Mouse (Mus musculus) mouse trophoblast stem cell (cell line): ENCODE measurements around the gene Itgbl1.
"Not testable (repeated sequence)": the region's sequence is repeated elsewhere in the genome, so short reads cannot be mapped to it uniquely, and the experiment has no call there.

Experiments
- in situ Hi-C, 2 experiments: fragments of 300-500 bp; cut with MseI, MboI; formaldehyde crosslinking; loops; 2 replicates in 1 of 2; 3 replicates in 1 of 2; pipeline ENCODE4 v1.15.1; 2025

Itgbl1 gene

GRCm38 (mm10) chr14:123659921-123660385, at the start of gene Itgbl1:
TSS of gene Itgbl1 (plus strand) at chr14:123659971.
- in situ Hi-C loops = loop anchor here in 1 of 2 experiments (10.0 kb wide), 1 partner anchor 275 kb away; no protein-coding TSS in a partner anchor

GRCm38 (mm10) chr14:123622969-123623368, 36.8 kb upstream of the Itgbl1 start:
- in situ Hi-C loops = no loop called here

DNA sequence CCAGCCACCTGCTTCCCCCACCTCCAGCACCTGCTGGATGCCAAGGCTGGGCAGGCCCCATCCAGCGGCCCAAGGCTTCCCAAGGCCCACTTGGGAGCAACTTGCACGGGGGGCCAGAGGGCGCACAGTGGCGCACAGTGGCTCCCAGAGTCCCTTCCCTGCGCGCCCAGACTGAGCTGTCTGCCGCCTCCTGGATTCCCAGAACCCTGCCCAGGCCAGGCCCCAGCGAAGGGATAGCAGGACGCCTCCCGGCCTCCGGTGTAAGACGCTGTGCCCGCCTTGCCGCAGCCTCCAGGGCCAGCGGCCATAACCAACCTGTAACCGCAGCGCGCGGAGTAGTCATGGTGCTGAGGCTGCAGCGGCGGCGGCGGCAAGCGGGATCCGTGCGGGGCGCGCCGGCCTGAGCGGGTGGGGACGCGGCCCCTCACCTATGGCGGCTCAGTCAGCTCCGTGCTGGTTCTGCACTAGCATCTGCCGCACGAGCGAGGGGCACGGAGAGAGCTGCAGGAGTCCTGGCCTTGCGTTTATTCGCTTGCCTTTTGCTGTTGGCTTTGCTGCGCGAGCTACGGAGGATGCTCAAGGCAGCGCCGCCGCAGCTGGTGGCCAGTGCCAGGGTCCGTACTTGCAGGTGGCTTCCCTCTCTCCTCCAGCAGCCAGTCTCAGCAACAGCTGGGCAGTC, 33.1 kb upstream of the Itgbl1 start, which contains the start of gene Nalcn:
Nalcn (minus strand) TSS at position 644 of the 679 bp plus-strand sequence.
- in situ Hi-C loops = no loop called here

- in situ Hi-C loops = no loop called here
Observed at GRCm38 (mm10) chr14:123627180-123627562, 32.6 kb upstream of the Itgbl1 start.

- in situ Hi-C loops = no loop called here
Observed at GRCm38 (mm10) chr14:123661091-123661491, 1.3 kb downstream of the Itgbl1 start.

GRCm38 (mm10) chr14:123662386-123662785, 2.6 kb downstream of the Itgbl1 start:
- in situ Hi-C loops = no loop called here

DNA sequence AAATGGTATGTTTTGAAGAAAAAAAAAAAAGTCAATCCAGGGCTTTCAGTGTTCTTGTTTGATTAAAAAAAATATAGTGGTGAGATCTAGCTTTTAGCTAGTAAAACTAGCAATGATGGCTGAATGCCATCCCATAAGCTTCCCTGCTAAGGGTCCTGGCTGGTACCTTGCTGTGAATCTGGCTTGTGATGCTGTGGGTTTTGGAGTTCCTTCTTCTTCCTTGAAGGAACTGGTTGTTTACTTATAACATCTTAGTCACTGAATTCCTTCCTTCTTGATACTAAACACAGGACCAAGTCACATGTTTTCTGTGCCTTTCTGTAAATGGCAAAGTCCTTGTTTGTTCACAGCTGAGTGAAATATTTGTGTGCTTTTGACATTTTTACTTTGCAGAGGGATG, 3.4 kb downstream of the Itgbl1 start:
- in situ Hi-C loops = no loop called here

- in situ Hi-C loops = no loop called here
Observed at GRCm38 (mm10) chr14:123664451-123664850, 4.7 kb downstream of the Itgbl1 start.

DNA sequence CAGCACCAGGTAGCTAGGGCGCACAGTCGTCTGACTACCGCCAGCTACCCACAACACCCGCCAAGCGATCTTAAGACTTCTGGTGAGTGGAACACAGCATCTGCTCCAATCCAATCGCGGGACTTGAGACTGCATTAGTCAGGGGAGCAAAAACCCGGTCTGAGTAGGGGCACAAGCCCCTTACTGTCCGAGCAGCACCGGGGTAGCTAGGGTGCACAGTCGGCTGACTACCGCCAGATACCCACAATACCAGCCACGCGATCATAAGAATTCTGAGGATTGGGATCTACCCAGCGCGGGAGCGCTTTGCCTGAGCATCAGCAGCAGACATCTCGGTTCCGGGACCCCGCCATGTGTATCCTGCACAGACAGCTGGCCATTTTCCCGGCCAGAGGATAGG, 11.3 kb downstream of the Itgbl1 start:
- in situ Hi-C loops = not testable (repeated sequence)

- in situ Hi-C loops = no loop called here
Observed at GRCm38 (mm10) chr14:123678091-123678490, 18.3 kb downstream of the Itgbl1 start.

- in situ Hi-C loops = no loop called here
Observed at GRCm38 (mm10) chr14:123714751-123715150, 55.0 kb downstream of the Itgbl1 start.

- in situ Hi-C loops = no loop called here
Observed at GRCm38 (mm10) chr14:123742055-123742454, 82.3 kb downstream of the Itgbl1 start.

- in situ Hi-C loops = no loop called here
Observed at GRCm38 (mm10) chr14:123751017-123751416, 91.2 kb downstream of the Itgbl1 start.

GRCm38 (mm10) chr14:123759534-123759933, 99.8 kb downstream of the Itgbl1 start:
- in situ Hi-C loops = no loop called here

- in situ Hi-C loops = no loop called here
Observed at GRCm38 (mm10) chr14:123760079-123760478, 100.3 kb downstream of the Itgbl1 start.

DNA sequence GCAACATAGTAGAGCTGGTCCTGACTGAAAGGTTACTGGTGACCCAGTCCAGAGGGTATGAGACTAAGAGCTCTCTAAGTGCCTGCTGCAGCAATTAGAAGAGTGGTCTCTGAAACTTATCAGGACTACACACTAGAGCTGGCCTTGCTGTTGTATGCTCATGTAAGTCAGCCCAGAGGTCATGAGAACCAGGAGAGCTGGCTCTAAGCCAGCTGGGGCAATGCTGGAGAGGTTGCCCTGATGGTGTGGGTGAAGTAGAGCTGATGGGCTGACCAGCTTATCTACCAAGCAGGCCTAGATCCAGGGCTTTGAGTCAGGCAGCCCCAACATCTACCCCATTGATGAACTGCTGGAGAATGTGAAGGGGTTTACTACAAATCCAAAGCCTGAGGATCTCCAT, 142.0 kb downstream of the Itgbl1 start:
- in situ Hi-C loops = no loop called here

DNA sequence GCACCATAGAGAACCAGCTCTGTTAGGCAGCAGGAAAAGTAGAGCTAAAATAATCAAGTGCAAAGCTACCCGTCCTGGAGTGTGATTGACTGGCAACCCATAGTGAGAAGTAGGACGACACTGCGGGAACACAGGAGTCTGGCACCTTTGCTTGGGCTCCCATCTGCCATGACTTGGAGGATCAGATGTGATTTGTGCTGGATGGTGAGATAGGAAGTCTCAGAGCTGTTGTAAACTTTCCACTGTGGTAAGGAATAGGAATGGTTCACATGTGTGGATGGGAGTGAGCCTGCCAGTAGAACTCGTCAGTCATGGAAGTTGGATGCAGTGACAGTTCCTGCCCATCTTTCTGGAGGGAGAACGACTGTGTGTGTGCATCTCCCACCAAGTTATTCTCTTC, 177.9 kb downstream of the Itgbl1 start:
- in situ Hi-C loops = no loop called here

DNA sequence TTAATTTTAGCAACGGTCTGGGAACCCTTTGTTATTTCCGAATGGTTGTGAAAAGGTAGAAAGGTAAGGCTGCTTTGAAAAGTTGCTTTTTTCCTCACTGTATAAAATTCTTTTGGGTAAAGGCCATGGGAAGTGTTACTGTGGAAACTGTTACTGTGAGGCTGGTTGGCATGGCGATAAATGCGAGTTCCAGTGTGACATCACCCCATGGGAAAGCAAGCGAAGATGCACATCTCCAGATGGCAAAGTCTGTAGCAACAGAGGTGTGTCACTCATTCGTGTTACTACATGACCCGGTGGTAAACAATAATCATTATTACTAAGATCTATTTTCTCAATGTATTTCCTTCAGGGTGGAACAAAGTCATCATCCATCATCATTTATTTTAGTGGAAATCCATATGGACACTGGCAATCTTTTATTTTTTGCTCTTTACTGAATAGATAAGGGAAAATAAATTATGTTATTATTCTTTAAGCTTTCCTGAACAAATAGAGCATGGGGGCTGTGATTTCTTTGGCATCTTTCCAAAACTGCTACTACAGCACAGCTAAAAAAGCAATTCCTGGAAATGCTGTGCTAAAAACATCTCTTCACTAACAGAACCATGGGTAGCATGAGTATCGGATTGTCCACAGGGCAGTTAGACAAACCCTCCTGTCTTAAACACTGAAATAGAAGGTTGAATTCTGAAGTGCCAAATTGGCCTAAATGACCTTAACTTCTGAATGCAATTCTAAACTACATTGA, 184.1 kb downstream of the Itgbl1 start:
- in situ Hi-C loops = no loop called here

DNA sequence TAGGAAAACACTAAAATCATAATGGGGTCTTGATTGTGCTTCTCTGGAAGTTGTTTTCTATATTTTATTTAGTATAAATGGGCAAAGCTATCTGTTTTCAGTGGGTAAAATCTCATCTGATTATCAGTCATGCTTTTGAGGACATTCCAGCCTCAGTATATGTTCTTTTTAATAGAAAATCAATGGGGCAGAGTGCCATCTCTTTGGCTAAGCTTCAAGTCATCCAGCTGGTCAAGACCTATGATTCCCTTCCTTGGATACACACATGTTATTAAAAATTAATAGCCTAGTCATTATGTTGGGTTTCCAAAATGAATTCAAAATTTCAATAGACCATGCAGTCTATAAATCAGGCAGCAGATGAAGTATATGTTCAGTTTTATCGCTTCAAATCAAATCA, 204.8 kb downstream of the Itgbl1 start:
- in situ Hi-C loops = no loop called here

- in situ Hi-C loops = no loop called here
Observed at GRCm38 (mm10) chr14:123865779-123866726, 206.3 kb downstream of the Itgbl1 start.

DNA sequence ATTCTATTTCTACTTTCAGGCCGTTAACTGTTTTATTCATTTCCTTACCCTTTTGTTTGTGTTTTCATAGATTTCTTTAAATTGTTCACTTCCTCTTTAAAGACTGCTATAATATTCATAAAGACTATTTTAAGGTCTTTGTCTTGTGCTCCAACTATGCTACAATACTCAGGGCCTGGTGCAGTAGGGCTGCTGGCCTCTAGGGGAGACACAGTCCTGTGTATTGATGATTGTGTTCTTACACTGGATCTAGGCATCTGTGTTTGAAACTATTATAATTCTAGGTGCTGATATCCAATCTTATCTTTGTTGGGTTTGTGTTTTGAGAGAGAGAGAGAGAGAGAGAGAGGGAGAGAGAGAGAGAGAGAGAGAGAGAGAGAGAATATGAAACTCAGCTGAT, 268.1 kb downstream of the Itgbl1 start:
- in situ Hi-C loops = no loop called here

DNA sequence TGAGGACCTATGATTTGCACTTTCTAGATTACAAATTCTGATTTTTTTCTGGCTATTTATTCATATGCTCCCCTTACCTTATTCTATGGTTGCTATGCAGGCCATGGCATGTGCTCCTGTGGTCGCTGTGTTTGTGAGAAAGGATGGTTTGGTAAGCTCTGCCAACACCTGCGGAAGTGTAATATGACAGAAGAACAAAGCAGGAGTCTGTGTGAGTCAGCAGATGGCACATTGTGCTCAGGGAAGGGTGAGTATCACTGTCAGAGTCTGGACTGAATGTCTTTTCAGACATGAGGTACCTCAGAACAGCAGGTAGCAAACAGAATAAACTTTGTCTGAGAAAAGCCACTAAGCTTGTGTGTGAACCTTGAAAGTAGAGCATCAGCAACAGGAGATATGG, 306.8 kb downstream of the Itgbl1 start:
- in situ Hi-C loops = no loop called here
